Mouse (Mus musculus) lung, embryonic 16.5 days (tissue): Measurements from ENCODE around the gene Mapk1ip1l. TPM values are rescaled to one million over a fixed set of nuclear protein-coding genes. Genes with fewer than 3 reads are reported as not detected.
A peak's percentile ranks its signal among the peaks of the same experiment; 100 is the strongest.

Experiments
- ATAC-seq: fragments of 200-750 bp; cut with Nextera tagmentation; 2 replicates; pipeline ENCODE4 v1.8.0; 2017; ENCODE audit warnings: low read depth, mild to moderate bottlenecking, moderate library complexity
- H3K27ac ChIP-seq: fragments of 300-500 bp; sonication (generic); 2 replicates; pipeline ENCODE4 v1.5.1; 2014; ENCODE audit warnings: mild to moderate bottlenecking, control low read depth, low read length
- H3K27me3 ChIP-seq: fragments of 300-500 bp; sonication (generic); 2 replicates; pipeline ENCODE4 v1.6.1; 2014; ENCODE audit warnings: low read depth, low read length, mixed read lengths; ENCODE audit not compliant: control insufficient read depth, insufficient read depth
- H3K36me3 ChIP-seq: fragments of 300-500 bp; sonication (generic); 2 replicates; pipeline ENCODE4 v1.6.1; 2014; ENCODE audit warnings: low read length; ENCODE audit not compliant: control insufficient read depth, insufficient read depth
- H3K4me1 ChIP-seq: fragments of 300-500 bp; sonication (generic); replicated peaks from 2 replicates; pipeline ENCODE4 v1.6.1; 2014; ENCODE audit warnings: low read length, mixed read lengths; ENCODE audit not compliant: control insufficient read depth, insufficient read depth
- H3K4me2 ChIP-seq: fragments of 300-500 bp; sonication (generic); 2 replicates; pipeline ENCODE4 v1.6.1; 2014; ENCODE audit warnings: low read depth, low read length, control low read depth
- H3K4me3 ChIP-seq: fragments of 300-500 bp; sonication (generic); 2 replicates; pipeline ENCODE4 v1.5.1; 2014; ENCODE audit warnings: mild to moderate bottlenecking, low read length, control low read depth
- H3K9ac ChIP-seq: fragments of 300-500 bp; sonication (generic); 2 replicates; pipeline ENCODE4 v1.6.1; 2014; ENCODE audit warnings: low read length, control low read depth
- H3K9me3 ChIP-seq: fragments of 300-500 bp; sonication (generic); 2 replicates; pipeline ENCODE4 v1.6.1; 2016; ENCODE audit warnings: low read length; ENCODE audit not compliant: control insufficient read depth
- WGBS: fragments of 180-500 bp; shearing (Covaris S2); extraction: QIAGEN DNeasy Blood & Tissue Kit; methylation state at CpG from one replicate; pipeline ENCODE4 v1.1.7; 2014; 5-methylcytosine and 5-hydroxymethylcytosine counted together
- polyA plus RNA-seq: library from polyadenylated mRNA; unstranded; fragments of >200 nt; fragmentation: Nextera tagmentation; extraction: Ambion mirVana; gene quantifications from 2 replicates; pipeline ENCODE4 v1.2.1, GENCODE M21; 2015

The Mapk1ip1l gene
- polyA plus RNA-seq, 1 experiment from 2014 or later, result 71.0 TPM

DNA sequence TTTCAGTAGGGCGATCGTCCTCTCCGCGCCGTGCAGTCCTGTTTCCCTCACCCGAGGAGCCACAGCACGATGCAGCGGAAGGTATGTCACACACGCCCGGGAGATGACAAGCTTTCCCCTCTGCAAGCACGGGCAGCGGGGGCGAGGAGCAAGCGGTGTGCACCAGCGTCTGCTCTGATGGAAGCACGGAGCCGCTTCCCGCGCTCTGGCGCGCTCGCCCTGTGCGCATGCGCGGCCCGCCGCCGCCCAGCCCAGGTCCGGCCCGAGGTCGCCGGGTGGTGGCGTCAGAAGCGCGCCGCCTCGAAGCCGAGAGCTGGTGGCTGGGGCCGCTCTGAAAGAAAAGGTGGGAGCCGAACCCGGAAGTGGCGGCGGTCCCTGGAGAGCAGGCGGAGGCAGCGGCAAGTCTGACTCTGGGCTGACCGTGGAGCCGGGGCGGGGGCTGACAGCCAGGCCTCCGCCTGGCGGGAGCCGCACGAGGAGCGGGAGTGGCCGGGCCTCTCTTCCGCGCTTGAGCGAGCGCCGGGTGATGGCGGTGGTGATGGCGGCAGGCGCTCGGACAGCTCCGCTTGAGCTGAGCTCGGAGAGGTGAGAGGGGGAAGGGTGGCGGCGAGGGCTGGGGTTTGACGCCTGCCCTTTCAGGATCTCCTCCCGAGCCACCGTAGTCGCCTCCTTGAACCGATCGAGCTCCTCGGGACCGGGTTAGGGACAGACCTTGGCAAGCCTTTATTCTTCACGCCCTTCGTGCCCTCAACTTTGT, 21.3 kb upstream of the Mapk1ip1l start, which contains the start of the genes Wdhd1 and Socs4:
Gene Wdhd1, minus strand, starts transcription at position 221 of the 757 bp plus-strand sequence.
Gene Socs4, plus strand, starts transcription at position 295 of the 757 bp plus-strand sequence.
- Histone ChIP-seq H3K4me1 (no peaks in the 10 kb centered on the region; the same call in none of the 2 replicates), H3K9me3 (no peaks in the 10 kb centered on the region), H3K36me3 (peaks cover 5% of the 10 kb centered on the region; the same call in 1 of the 2 replicates), H3K27me3 (no peaks in the 10 kb centered on the region), H3K4me3 (peak within 1 kb of the TSS; percentile 92), H3K4me2 (peak within 1 kb of the TSS; percentile 54), H3K27ac (peak within 1 kb of the TSS; percentile 95), H3K9ac (peak within 1 kb of the TSS; percentile 94)
- peak; percentile 98 for ATAC-seq
- WGBS, result under 1% methylated on average over 67 of the region's 77 CpGs

DNA sequence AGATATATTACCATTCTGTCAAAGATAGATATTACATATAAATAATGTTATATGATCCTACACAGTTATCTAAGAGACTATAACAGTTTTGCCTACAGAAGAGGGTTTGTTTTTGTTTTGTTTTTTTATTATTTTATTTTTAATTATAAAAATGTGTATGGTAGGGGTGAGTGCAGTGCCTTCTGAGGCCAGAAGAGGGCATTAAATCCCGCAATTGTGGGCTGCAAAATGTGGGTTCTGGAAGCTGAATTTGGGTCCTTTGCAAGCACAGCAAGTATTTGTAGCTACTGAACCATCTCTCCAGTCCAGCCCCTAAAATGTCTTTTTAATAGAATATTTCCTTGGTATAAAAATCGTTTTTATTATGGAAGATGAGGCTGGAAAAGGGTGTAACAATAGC, 19.0 kb upstream of the Mapk1ip1l start:
- Histone ChIP-seq H3K4me3 (no peak overlapping the region), H3K4me1 (peaks cover 2% of the 10 kb centered on the region), H3K27me3 (no peaks in the 10 kb centered on the region), H3K9ac (no peak overlapping the region), H3K27ac (no peak overlapping the region), H3K9me3 (no peaks in the 10 kb centered on the region), H3K36me3 (no peaks in the 10 kb centered on the region), H3K4me2 (no peak overlapping the region)
- 85% methylated on average over 2 of the region's 2 CpGs for WGBS
- no peak for ATAC-seq

DNA sequence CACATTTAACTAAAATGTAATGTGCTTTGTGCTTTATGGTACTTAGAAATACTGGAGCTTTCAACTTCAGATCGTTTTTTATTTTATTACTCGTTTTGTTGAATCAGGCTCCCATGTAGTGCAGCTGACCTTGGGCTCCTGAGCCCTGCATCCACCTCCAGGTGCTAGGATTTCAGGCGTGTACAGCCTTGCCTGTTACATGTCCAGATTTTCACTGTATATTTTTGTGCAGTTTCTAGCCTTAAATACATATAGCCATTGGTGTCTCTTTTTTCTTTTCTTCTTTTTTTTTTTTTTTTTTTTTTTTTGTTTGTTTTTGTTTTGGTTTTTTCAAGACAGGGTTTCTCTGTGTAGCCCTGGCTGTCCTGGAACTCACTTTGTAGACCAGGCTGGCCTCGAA, 16.5 kb upstream of the Mapk1ip1l start:
- no peaks in the 10 kb centered on the region for H3K36me3 ChIP-seq
- H3K27ac ChIP-seq, result no peak overlapping the region
- no peaks in the 10 kb centered on the region for H3K9me3 ChIP-seq
- no peak overlapping the region for H3K4me3 ChIP-seq
- H3K4me1 ChIP-seq, result peaks cover 2% of the 10 kb centered on the region; the same call in 1 of the 2 replicates
- WGBS, result 92% methylated on average over 4 of the region's 4 CpGs
- no peak for ATAC-seq
- H3K9ac ChIP-seq, result no peak overlapping the region
- H3K27me3 ChIP-seq, result no peaks in the 10 kb centered on the region
- H3K4me2 ChIP-seq, result no peak overlapping the region

DNA sequence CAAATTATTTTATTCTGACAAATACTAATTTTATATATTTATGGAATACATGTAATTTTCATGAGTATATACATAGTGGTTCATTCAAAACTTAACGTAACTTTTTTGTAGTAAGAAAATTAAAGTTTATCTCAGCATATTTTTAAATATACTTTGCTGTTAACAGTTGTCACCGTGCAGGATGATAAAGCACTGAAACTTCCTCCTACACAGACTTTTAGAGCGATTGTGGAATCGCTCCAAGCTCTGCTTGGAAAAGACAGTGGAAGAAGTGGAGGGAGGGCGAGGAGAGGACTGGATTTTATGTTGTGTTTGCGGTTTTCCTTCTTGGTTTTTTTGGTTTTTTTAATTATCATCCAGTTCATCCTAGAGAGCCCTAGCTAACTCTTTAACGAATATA, 14.5 kb upstream of the Mapk1ip1l start:
- WGBS, result 44% methylated on average over 7 of the region's 7 CpGs
- ATAC-seq, result no peak
- H3K9ac ChIP-seq, result no peak overlapping the region
- no peaks in the 10 kb centered on the region for H3K9me3 ChIP-seq
- H3K4me3 ChIP-seq, result no peak overlapping the region
- no peak overlapping the region for H3K27ac ChIP-seq
- no peaks in the 10 kb centered on the region for H3K36me3 ChIP-seq
- H3K4me1 ChIP-seq, result 0 out of 2 replicates have a peak, but pooled peaks cover 2% of the 10 kb centered on the region
- H3K27me3 ChIP-seq, result no peaks in the 10 kb centered on the region
- no peak overlapping the region for H3K4me2 ChIP-seq

DNA sequence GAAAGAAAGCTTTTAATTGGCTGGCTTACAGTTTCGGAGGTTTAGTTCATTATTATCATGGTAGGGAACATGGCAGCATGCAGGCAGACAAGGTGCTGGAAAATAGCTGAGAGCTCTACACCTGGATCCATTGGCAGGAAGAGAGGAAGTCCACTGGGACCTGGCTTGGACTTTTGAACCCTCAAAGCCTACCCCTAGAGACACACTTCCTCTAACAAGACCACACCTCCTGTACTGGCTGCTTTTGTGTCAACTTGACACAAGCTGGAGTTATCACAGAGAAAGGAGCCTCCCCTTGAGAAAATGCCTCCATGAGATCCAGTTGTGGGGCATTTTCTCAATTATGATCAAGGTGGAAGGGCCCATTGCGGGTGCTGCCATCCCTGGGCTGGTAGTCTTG, 12.8 kb upstream of the Mapk1ip1l start:
- 98% methylated on average over 2 of the region's 2 CpGs for WGBS
- no peak overlapping the region for H3K27ac ChIP-seq
- ATAC-seq, result no peak
- no peaks in the 10 kb centered on the region for H3K27me3 ChIP-seq
- 0 out of 2 replicates have a peak, but pooled peaks cover 2% of the 10 kb centered on the region for H3K4me1 ChIP-seq
- no peaks in the 10 kb centered on the region for H3K9me3 ChIP-seq
- H3K4me2 ChIP-seq, result no peak overlapping the region
- no peak overlapping the region for H3K9ac ChIP-seq
- no peak overlapping the region for H3K4me3 ChIP-seq
- no peaks in the 10 kb centered on the region for H3K36me3 ChIP-seq

DNA sequence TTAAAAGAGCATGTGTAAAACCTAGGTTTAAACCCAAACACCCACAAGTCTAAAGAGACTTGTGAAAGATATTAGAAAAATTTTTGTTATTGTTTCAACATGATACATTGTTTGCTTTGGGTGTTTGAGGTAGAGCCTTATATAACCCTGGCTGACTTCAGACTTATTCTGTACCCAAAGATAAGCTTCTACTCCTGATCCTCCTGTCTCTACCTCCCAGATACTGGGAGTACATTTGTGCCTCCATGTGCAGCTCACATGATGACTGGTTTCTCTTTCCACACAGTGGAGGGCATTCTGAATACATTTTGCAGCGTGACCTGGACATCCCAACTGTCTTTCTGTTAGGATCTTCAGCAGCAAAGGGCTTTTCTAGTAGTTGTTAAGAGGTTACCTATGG, 11.9 kb upstream of the Mapk1ip1l start:
- 90% methylated on average over 1 of the region's 1 CpGs for WGBS

DNA sequence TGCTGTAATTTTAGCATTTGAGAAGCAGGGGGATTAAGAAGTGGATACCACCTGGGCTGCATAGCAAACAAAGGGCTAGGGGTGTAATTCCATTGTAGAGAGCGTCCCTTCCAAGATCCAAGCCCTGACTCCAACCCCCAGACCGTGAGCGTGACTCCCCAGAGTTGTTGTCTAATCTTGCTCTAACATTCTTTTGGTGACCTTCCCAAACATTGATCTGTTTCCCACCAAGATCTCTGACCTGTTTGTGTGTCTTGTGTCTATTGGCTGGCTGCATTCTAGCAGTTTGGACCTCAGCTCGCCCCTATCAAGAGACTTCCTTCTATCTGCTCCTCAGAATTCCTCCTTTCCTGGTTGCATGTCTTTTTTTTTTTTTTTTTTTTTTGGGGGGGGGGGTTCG, 11.0 kb upstream of the Mapk1ip1l start:
- Histone ChIP-seq H3K27ac (no peak overlapping the region), H3K36me3 (no peaks in the 10 kb centered on the region), H3K4me2 (no peak overlapping the region), H3K9me3 (no peaks in the 10 kb centered on the region), H3K9ac (no peak overlapping the region), H3K27me3 (no peaks in the 10 kb centered on the region), H3K4me3 (no peak overlapping the region), H3K4me1 (0 out of 2 replicates have a peak, but pooled peaks cover 2% of the 10 kb centered on the region)
- WGBS, result 79% methylated on average over 4 of the region's 5 CpGs
- no peak for ATAC-seq

More for the DNA sequence above, 11.9 kb upstream of the Mapk1ip1l start:
- no peak overlapping the region for H3K4me3 ChIP-seq
- H3K27me3 ChIP-seq, result no peaks in the 10 kb centered on the region
- no peak overlapping the region for H3K9ac ChIP-seq
- H3K27ac ChIP-seq, result no peak overlapping the region
- ATAC-seq, result no peak
- no peak overlapping the region for H3K4me2 ChIP-seq
- no peaks in the 10 kb centered on the region for H3K36me3 ChIP-seq
- H3K4me1 ChIP-seq, result 0 out of 2 replicates have a peak, but pooled peaks cover 2% of the 10 kb centered on the region
- H3K9me3 ChIP-seq, result no peaks in the 10 kb centered on the region

DNA sequence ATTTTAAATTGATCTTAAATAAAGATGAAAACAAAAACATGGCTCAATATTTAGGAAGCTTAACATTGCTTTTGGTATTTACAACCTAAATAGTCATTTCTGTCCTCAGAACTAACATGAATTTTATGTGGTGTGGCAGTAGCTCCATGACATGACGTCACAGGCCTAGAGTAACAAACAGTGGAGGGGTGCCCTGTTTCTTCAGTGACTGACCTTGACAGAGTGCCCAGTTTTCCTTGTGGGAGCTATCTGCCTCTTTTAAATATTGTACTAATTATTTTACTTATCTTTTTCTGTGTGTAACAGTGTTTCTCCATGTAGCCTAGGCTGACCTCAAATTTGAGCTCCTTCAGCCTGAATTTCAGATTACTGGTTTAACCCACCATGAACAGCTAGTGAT, 6.3 kb upstream of the Mapk1ip1l start:
- Histone ChIP-seq H3K4me1 (no peaks in the 10 kb centered on the region), H3K9ac (no peak overlapping the region), H3K9me3 (no peaks in the 10 kb centered on the region), H3K4me2 (no peak overlapping the region), H3K36me3 (no peaks in the 10 kb centered on the region), H3K27ac (no peak overlapping the region), H3K4me3 (no peak overlapping the region), H3K27me3 (no peaks in the 10 kb centered on the region)
- ATAC-seq, result no peak
- WGBS, result 71% methylated on average over 1 of the region's 1 CpGs

DNA sequence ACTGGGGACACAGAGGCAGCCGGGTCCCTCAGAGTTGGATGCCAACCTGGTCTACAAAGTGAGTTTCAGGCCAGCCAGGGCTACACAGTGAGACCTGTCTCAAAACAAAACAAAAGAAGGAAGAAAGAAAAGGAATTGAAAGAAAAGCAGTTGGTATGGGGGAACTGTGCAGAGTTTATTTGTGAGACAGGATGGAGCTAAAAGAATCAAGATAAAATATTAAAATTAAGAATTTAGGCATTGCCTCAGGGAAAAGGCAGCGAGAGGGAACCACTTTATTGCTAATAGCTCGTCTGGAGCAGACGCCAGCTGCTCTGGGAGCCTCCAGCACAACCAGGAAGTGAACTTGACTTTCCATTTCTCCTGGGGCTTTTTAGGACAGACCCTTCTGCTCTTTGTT, 3.9 kb upstream of the Mapk1ip1l start:
- H3K4me3 ChIP-seq, result no peak overlapping the region
- H3K27ac ChIP-seq, result no peak overlapping the region
- H3K9me3 ChIP-seq, result no peaks in the 10 kb centered on the region
- H3K9ac ChIP-seq, result no peak overlapping the region
- no peak overlapping the region for H3K4me2 ChIP-seq
- H3K36me3 ChIP-seq, result no peaks in the 10 kb centered on the region
- no peak for ATAC-seq
- WGBS, result 72% methylated on average over 4 of the region's 4 CpGs
- H3K27me3 ChIP-seq, result no peaks in the 10 kb centered on the region
- peaks cover 2% of the 10 kb centered on the region; the same call in 1 of the 2 replicates for H3K4me1 ChIP-seq
